Mouse (Mus musculus) telencephalon, adult 2 months (tissue): ENCODE results near the gene Lefty1.
"Not testable (repeated sequence)": the region's sequence is repeated elsewhere in the genome, so short reads cannot be mapped to it uniquely, and the experiment has no call there.

Experiments used
- DNase-seq: peaks from one replicate; pipeline ENCODE4 v3.0.0-alpha.2; 2011; ENCODE audit warnings: low read depth, low spot score

The Lefty1 gene

GRCm38 (mm10) chr1:180934467-180935419 lies at the start of gene Lefty1:
Gene Lefty1, plus strand, starts transcription at chr1:180935022.
- no peak for DNase-seq

- DNase-seq, result no peak
Observed at GRCm38 (mm10) chr1:180888556-180889042, 46.2 kb upstream of the Lefty1 start.

GRCm38 (mm10) chr1:180889172-180889571 lies 45.6 kb upstream of the Lefty1 start:
- no peak for DNase-seq

DNA sequence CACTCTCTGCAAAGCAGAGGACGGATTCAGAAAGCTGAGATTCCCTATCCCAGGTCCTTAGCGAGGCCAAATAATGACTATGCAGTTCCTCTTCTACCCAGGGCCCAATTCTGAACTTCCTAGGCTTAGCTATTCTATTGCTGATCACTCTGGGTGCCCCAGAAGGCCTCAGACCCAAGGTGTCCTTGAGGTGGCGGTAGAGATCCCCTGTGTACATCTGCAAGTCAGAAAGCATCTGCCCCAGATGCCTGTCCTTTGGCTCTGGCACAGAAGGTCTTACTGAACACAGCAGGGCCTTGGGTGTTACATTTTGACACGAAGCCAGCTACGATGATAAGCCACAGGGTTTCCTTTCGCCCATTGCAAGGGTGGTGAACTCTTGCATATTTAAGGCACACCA lies 45.0 kb upstream of the Lefty1 start:
- DNase-seq, result no peak

DNA sequence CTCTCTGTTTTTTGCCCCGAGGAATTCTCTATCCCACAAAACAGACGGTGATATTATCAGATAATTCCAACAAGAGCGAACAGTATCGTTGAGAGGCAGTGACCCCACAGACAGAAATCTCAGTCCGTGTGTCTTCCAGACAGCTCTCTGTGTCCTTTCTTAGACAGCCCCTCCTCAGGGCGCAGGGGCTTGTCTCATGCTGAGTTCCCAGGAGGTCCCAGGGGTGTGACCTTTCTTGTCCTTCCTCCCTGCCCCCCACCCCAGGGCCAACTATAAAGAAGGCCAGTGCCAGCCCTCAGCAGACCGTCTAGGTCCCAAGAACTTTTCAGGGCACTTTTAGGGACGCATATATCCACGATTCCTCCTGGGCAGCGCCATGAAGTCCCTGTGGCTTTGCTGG lies 42.0 kb upstream of the Lefty1 start, which contains the start of gene Lefty2:
TSS of gene Lefty2 (plus strand) at position 301 of the 400 bp plus-strand sequence.
- no peak for DNase-seq

DNA sequence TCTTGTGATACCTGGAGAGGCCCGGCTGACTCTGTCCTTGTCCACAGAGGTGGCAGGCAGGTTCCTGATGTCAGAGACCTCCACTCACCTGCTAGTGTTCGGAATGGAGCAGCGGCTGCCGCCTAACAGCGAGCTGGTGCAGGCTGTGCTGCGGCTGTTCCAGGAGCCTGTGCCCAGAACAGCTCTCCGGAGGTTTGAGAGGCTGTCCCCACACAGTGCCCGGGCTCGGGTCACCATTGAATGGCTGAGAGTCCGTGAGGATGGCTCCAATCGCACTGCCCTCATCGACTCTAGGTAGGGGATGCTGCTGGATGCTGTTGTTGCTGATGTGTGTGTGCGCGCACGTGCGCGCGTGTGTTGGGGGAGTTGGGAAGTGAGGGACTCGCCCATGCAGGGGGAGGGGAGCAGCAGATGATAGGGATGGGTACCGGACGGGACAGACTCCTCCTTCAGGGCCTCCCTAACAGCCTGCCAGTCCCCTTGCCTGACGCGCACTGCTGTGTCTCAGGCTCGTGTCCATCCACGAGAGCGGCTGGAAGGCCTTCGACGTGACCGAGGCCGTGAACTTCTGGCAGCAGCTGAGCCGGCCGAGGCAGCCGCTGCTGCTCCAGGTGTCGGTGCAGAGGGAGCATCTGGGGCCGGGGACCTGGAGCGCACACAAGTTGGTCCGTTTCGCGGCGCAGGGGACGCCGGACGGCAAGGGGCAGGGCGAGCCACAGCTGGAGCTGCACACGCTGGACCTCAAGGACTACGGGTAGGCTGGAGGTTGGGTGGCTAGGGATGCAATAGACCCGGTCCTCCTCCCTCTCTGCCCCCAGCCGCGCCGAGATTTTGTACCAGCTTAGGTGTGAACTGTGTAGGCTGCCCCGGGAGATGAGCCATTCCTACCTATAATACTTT lies 40.5 kb upstream of the Lefty1 start:
- DNase-seq, result not testable (repeated sequence)

DNA sequence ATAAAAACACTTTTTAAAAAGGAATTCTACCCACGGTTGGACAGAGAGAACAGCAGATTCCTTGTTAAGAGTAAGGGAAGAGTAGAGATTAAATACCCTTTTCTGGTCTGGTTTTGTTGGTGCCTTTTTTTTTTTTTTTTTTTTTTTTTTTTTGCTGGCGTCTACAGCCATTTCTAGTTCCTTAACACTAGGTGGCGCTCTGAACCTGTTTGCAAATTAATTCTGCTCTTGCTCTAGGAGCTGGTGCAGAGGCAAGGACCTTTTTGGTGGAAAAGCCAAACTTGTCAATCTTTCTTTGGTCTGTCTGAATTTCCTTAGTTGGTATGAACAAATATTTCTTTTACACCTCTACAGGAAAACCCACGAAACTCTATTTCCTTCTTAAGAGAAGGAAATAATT lies 33.7 kb upstream of the Lefty1 start:
- DNase-seq, result peak; percentile 38

- DNase-seq, result no peak
Observed at GRCm38 (mm10) chr1:180902915-180903314, 31.9 kb upstream of the Lefty1 start.

DNA sequence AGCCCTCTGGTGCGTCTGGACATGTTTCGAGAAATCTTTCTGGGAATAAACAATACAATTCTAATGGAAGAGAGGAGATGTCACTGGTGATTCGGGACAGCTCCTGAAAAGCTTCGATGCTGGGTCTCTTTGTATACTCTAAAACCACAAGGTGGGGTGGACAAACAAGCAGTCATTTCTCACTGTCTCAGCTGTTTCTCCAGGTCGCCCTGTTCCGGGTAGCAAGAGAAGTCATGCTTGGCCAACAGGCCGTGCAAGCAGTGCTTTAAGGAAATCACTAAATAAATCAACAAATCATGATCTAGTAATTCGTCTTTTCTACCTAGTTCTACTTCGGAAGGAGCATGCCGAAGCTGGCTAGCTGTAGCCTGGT lies 31.2 kb upstream of the Lefty1 start:
- no peak for DNase-seq

GRCm38 (mm10) chr1:180904039-180904814 lies 30.6 kb upstream of the Lefty1 start, which contains the start of gene Pycr2:
Gene Pycr2, plus strand, starts transcription at chr1:180904293.
- peak; percentile 90 for DNase-seq

DNA sequence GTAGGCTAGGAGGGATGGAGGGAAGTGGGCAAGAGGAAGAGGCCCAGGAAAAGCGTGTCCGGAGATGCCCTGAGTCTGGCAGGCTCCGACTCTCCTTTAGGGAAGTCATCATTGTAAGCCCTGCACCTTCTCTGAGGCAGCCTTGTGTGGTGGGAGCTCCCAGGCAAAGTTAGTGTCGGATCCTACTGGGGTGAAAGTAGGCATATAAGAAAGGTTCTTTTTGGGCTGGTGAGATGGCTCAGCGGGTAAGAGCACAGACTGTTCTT lies 30.1 kb upstream of the Lefty1 start:
- no peak for DNase-seq

DNA sequence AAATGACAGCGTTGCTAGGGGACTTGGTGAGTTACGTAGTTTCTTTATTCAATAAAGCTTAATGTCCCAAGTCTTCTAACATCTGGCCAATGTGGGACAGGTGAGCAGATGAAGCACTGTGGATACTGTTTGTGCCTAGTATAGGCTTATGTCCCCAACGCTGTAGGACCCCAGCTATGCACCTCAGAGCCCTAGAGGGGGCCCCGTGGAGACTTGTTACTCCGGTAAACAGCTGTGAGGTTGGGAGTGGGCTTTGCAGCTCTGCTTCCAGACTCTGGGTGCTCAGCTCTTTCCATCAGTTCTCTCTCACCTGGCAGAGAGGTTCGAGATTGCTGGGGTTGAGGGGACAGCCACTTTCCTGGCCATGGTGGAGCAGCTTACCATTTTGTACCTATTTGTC lies 29.5 kb upstream of the Lefty1 start:
- DNase-seq, result no peak

DNA sequence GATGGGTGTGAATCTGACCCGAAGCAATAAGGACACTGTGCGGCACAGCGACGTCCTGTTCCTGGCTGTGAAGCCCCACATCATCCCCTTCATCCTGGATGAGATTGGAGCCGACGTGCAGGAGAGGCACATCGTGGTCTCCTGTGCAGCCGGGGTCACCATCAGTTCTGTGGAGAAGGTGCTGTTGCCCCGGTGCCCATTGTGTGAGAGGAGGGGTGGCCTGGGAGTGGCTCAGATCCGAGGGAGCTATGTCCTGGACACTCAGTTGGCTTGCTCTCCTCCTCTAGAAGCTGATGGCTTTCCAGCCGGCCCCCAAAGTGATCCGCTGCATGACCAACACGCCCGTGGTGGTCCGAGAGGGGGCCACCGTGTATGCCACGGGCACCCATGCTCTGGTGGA lies 28.9 kb upstream of the Lefty1 start:
- no peak for DNase-seq

GRCm38 (mm10) chr1:180906461-180907147 lies 28.2 kb upstream of the Lefty1 start:
- DNase-seq, result no peak

- no peak for DNase-seq
Observed at GRCm38 (mm10) chr1:180911138-180911537, 23.7 kb upstream of the Lefty1 start.

GRCm38 (mm10) chr1:180911653-180912287 lies 23.1 kb upstream of the Lefty1 start:
- DNase-seq, result no peak

- DNase-seq, result no peak
Observed at GRCm38 (mm10) chr1:180912792-180913191, 22.0 kb upstream of the Lefty1 start.

DNA sequence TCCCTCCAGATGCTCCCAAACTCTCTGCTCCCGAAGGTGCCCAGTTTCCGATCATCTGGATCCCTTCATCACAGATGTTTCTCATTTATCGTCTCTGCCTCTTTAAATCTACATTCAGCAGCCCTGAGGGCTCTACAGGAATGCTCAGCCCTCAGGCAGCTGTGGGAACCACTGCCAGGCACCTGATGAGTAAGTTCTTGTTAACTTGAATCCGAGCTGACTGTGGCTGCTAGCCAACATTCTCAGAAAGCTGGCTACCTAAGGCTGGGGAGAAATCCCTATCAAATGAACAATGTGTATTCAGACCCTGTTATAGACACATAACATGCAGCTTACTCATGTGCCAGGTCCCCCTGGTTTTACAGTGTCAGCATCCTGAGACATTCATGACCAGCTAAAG lies 21.0 kb upstream of the Lefty1 start:
- DNase-seq, result no peak

GRCm38 (mm10) chr1:180916425-180916824 lies 18.4 kb upstream of the Lefty1 start:
- DNase-seq, result no peak

- no peak for DNase-seq
Observed at GRCm38 (mm10) chr1:180917053-180917452, 17.8 kb upstream of the Lefty1 start.
